Mouse (Mus musculus): Measurements from ENCODE around the gene Wdfy1. TPM values are rescaled to one million over a fixed set of nuclear protein-coding genes. Genes with fewer than 3 reads are reported as not detected.
A peak's percentile ranks its signal among the peaks of the same experiment; 100 is the strongest.

Gene Wdfy1
- total RNA-seq (2021), result 10 to 100 TPM; 40.4 to 44.0 TPM
- long read RNA-seq, experiment 1, full-length matches to known transcripts, result 40 of 48 reads
- long read RNA-seq, experiment 1, partial matches to known transcripts, result 1 of 48 reads
- long read RNA-seq, experiment 1, other reads (novel, unspliced or antisense), result 7 of 48 reads
- long read RNA-seq, experiment 2, full-length matches to known transcripts, result 97 of 123 reads
- long read RNA-seq, experiment 2, partial matches to known transcripts, result 5 of 123 reads
- long read RNA-seq, experiment 2, other reads (novel, unspliced or antisense), result 21 of 123 reads

GRCm38 (mm10) chr1:79775927-79776458, at the start of gene Wdfy1, which contains the start of gene Mrpl44:
Wdfy1 (minus strand) TSS chr1:79776143.
Mrpl44 (plus strand) TSS chr1:79776018.
- DNase-seq (ENCODE audit: low spot score in 2 of 2), result peak; percentile 98

- no peak for DNase-seq (ENCODE audit: low spot score in 2 of 2)
These were observed 48.1 kb upstream of the Wdfy1 start for GRCm38 (mm10) chr1:79823951-79824633.

GRCm38 (mm10) chr1:79822806-79823525, 47.0 kb upstream of the Wdfy1 start:
- peak; percentile 10 to 39 for DNase-seq (ENCODE audit: low spot score in 2 of 2)

- DNase-seq (ENCODE audit: low spot score in 2 of 2), result no peak
These were observed 43.4 kb upstream of the Wdfy1 start for GRCm38 (mm10) chr1:79819296-79819879.

GRCm38 (mm10) chr1:79815446-79815845, 39.5 kb upstream of the Wdfy1 start:
- no peak for DNase-seq (ENCODE audit: low spot score in 2 of 2)

- no peak for DNase-seq (ENCODE audit: low spot score in 2 of 2)
These were observed 33.5 kb upstream of the Wdfy1 start for GRCm38 (mm10) chr1:79809447-79809846.

- no peak for DNase-seq (ENCODE audit: low spot score in 2 of 2)
These were observed 30.9 kb upstream of the Wdfy1 start for GRCm38 (mm10) chr1:79806865-79807264.

GRCm38 (mm10) chr1:79803614-79804013, 27.7 kb upstream of the Wdfy1 start:
- DNase-seq (ENCODE audit: low spot score in 2 of 2), result no peak

GRCm38 (mm10) chr1:79802858-79803427, 27.0 kb upstream of the Wdfy1 start:
- DNase-seq (ENCODE audit: low spot score in 2 of 2), result no peak

- DNase-seq (ENCODE audit: low spot score in 2 of 2), result no peak
These were observed 21.1 kb upstream of the Wdfy1 start for GRCm38 (mm10) chr1:79797084-79797483.

GRCm38 (mm10) chr1:79786267-79786927, 10.5 kb upstream of the Wdfy1 start:
- no peak for DNase-seq (ENCODE audit: low spot score in 2 of 2)

- no peak for DNase-seq (ENCODE audit: low spot score in 2 of 2)
These were observed 6.5 kb upstream of the Wdfy1 start for GRCm38 (mm10) chr1:79782433-79782832.

- DNase-seq (ENCODE audit: low spot score in 2 of 2), result no peak
These were observed 2.1 kb upstream of the Wdfy1 start for GRCm38 (mm10) chr1:79778011-79778410.

GRCm38 (mm10) chr1:79774164-79774780, 1.7 kb downstream of the Wdfy1 start:
- DNase-seq (ENCODE audit: low spot score in 2 of 2), result no peak

- DNase-seq (ENCODE audit: low spot score in 2 of 2), result no peak
These were observed 7.7 kb downstream of the Wdfy1 start for GRCm38 (mm10) chr1:79768231-79768630.

GRCm38 (mm10) chr1:79764483-79764882, 11.5 kb downstream of the Wdfy1 start:
- no peak for DNase-seq (ENCODE audit: low spot score in 2 of 2)

GRCm38 (mm10) chr1:79764031-79764430, 11.9 kb downstream of the Wdfy1 start:
- no peak for DNase-seq (ENCODE audit: low spot score in 2 of 2)

- DNase-seq (ENCODE audit: low spot score in 2 of 2), result no peak
These were observed 13.4 kb downstream of the Wdfy1 start for GRCm38 (mm10) chr1:79762282-79763250.

- no peak for DNase-seq (ENCODE audit: low spot score in 2 of 2)
These were observed 14.0 kb downstream of the Wdfy1 start for GRCm38 (mm10) chr1:79761917-79762271.

Measured in adrenal gland, adult 18-20 months (tissue).